Mouse (Mus musculus) adrenal gland, postnatal 4 days (tissue): Measurements from ENCODE around the gene Col19a1. TPM values are rescaled to one million over a fixed set of nuclear protein-coding genes. Genes with fewer than 3 reads are reported as not detected.

Experiments
- DNase-seq, 2 experiments: peaks; one replicate each; pipeline ENCODE4 v3.0.0; 2021 to 2022; ENCODE audit warnings: low spot score in 2 of 2, mixed read lengths in 2 of 2
- total RNA-seq, 2 experiments: library from RNA; stranded (reverse); gene quantifications; 2 replicates each; pipeline ENCODE4 v1.2.3; 2021

Gene Col19a1
- total RNA-seq, 2 experiments from 2014 or later: 0.34 to 0.53 TPM

DNA sequence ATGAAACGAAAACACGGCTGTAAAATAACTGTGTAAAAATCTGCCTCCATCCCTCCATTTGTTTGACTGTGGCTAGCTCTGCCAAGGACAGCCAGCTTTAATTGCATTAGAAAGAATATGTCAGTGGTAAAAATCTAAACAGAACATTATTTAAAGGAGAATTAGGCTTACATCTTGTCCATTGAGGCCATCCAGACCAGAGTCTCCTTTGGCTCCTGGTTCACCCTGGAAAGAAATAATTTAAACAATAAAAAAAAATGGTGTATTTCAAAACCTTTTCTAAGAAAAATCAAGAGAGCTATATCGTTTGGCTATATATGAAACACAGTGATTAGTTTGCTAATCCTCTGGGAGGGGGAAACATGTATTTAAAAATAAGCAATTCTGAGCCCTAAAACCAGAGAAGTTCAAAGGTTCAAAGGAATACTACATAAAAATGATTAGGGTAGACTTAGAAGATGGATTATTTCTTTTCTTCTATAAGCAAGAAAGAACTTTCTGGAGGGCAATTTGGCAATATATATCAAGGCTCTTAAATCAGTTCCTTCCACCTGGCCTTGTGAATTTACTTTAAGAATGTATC lies 125.9 kb downstream of the Col19a1 start:
- no peak for DNase-seq

DNA sequence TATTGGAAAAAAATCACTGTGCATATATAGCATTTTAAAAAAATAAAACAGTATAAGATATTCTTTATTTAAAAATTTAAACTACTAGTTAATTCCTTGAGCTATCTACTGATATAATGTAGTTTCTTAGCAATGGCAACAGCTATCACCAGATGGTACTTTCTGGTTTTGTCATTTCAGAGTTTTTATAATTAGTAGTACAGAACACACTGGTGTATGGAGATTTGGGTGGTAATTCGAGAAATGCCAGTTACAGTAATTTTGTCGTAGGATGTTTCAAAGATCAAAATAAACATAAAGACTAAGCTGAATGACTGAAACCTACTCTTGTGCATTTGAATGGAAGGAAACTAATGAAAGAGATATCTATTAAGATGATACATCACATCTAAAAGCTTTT lies 129.3 kb downstream of the Col19a1 start:
- DNase-seq: no peak

DNA sequence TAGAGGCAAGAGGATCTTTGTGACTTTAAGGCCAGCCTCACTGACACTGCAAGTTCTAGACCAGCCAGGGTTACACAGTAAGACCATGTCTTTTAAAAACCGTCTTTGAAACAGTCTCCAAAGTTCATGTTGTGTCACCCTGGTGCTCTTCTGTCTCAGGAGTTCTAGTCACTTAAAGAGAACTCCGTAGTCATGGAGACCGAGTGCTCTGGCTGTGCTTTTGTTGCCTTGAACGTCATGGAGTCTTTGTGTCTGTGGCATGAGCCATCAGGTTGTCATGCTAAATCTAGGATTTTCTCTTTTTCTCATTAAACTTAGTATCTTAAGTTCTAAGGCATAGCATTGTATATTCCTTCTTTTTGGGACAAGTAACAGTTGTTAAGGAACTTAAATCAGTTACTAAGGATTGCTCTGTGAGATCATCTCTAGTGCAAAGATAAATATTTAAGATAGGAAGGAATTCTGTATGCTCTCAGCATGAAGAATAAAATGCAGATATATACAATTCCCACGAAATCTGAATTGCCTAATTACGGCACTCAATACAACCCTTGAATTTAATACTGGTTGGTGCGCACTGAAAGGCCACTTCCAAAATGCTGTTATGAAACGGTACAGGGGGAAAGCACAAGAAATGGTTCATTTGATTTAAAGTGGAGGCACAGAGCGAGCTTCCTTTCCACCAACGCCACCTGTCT lies 134.6 kb downstream of the Col19a1 start:
- no peak for DNase-seq

DNA sequence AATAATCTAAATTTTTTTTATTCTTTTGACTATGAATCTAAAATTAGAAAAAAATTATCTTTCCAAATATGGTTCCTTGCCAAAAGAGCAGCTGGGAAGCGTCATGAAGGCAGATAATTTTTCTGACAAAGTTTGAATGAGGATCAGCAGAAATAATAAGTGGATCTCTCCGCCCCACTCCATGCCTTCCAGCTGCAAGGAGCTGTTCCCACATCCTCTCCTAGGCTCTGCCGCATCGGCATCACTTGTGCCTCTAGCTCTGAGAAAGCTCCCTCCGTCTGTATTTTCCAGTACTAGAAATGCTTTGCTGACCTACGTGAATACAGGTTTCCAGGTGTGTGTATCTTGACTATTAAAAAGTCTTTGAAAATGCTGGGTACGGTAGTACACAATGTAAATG lies 135.1 kb downstream of the Col19a1 start:
- DNase-seq: no peak

DNA sequence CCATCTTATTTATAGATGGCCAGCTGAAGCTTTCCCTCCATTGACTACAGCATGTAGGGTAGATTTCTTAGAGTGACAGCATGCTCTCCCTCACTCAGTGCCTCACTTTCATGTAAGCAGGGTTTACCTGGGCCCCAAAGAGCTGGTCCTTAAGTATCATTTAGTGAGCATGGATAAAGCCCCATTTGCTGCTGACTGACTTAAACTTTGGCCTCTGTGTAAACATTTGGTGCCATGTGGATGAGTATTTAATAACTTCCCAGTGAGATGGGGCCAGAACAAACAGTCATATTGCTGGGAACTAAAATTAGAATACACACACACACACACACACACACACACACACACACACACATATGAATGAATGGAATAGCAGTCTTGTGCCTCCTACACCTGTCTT lies 149.8 kb downstream of the Col19a1 start:
- DNase-seq: no peak

DNA sequence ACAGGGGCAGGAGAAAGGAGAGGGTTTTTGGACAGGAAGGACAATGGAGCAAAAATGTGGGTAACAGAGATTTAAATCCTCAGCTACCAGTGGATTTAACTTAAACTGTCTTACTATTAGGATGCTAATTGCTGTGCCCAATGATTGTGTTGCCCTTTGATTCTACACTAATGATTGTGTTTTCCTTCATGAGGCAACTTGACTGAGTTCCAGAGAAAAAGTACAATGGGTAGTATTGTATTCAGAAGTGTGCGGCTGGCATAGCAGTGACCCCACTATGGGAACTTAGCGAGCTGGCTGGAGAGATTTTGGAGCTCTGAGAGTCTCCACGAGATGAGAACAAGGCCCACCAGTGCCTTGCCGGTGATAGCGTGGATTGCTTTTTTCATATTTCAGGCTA lies 159.0 kb downstream of the Col19a1 start:
- no peak for DNase-seq

DNA sequence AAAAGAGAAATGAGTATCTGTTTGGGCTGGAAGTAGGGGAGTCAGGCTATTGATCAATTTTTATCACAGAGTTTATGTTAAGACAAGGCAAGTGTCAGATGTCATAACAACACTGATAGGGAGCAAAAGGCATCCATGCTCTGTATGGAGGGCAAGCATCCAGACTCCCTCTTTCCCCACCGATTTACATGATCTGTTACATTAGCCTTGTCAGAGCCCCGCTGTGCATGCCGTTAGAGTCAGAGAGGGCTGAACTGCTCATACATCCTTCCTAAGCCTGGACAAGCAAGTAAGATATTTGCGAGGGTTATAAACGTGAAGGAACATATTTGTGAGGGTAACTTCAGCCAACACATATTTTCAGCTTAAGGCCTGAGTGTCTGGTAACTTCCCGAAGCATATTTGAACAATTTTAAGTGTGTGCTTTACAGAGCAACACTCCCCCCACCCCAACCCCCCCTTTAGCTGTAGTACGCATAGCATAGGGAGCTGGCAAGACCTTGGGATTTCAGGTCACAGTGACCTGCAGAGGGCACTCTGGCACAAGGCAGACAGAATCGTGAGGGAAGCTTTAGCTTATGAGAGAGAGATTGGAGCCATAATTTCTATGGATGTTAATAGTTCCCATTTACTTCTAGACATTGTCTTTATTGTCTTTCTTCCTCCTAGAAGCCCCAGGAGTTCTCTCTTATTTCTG lies 209.0 kb downstream of the Col19a1 start:
- DNase-seq: no peak

DNA sequence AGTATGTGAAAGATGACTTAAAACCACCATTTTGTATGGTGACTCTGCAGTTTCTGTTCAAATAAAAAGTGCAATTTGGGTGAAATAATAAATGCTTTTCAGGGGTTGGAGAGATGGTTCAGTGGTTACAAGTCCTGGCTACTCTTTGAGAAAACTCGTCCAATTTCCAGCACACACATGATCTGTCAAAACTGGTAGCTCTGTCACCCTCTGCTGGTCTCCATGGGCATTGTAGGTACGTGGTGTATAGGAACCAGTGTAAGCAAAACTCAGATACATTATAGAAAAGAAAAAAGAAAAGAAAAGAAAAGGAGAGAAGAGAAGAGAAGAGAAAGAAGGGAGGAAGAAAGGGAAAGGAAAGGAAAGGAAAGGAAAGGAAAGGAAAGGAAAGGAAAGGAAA lies 212.4 kb downstream of the Col19a1 start:
- no peak for DNase-seq

DNA sequence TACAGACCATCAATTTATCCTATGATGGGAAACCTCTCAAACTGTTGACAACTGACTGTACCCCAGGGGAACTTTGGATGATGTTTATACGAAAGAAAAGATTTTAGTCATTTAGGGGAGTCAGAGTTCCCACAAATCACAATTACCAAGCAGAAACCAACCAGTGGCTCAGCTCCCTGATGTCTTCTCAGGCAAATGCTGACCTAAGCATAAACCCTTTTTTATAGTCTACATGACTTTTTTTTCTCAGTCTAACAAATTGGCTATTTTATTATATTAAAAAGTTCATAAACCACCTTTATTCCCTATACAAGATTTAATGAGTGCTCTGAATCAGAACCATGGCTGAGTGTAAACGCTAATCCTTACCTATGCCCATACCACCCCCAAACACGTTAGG lies 213.6 kb downstream of the Col19a1 start:
- no peak for DNase-seq

DNA sequence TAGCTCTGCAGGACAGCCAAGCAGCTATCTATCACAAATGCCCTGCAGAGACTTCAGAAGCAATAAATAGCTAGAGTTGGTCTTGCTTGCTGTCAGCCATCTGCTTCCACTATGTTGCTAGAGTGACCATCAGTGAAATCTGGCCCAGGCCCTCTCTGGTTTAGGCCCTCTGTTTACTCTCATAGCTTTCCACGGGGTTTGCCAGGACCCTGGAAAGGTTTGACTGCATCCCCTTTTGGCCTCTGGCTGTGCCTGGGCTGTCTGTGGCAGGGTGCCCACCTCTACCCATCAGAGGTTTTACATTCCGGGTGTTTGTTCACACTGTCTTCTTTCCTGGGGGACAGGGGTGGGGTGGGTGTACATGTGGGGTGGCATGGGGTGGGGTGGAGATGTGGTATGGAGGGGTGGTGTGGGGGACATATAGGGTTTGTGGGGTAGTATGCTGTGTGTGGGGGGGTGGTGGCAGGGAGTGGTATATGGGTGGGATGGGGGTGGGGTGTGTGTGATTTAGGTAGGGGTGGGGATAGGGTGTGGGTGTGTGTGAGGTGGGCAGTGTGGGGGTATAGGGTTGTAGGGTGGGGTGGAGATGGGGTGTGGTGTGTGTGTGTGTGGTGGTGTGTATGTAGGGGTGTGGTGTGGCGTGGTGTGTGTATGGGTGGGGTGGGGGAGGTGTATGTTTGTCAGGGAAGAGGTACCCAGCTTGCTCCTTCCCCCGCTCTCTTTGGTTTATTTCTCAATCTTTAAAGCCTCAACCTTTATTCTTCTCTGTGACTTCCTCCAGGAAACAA lies 214.6 kb downstream of the Col19a1 start:
- no peak for DNase-seq

DNA sequence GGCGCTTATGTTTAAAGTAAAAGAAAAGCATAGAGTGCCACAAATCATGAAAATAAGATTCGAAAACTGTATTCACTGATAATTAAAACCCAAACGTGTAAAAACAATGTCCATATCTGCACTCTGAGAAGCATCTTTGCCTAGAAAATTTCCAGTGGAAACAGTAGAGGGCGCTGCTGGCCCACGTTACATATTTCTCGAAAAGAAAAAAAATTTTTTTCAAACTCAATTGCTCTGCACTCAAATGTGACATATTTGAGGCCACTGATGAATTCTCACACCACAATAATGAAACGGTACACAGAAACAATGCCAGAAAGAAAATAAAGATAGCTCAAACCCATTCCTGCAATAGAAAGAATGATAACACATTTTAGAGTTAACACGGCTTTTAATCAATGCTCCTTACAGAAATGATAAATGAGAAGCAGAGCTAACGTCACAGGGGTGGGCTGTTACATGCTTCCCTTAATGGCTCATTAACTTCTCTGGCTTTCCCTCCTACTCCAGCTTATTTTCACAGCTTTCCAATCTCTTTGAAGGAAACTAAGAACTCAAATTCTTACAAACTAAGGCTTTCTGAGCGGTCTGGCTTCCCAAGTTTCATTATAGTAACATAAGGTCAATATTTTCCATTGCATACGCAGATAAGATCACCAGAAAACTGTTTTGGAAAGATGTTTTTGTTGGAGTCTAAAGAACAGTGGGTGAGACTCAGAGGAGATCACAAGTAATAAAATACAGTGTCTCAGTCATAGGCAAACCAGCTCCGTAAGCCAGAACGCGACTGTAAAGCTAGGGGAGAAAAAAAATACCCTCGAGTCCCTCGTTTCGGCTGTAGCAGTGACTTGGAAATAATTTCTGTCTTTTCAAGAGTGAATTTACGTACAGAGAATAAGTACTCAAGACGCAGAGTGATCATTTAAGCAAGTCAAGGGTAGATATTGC lies 219.4 kb downstream of the Col19a1 start:
- no peak for DNase-seq

DNA sequence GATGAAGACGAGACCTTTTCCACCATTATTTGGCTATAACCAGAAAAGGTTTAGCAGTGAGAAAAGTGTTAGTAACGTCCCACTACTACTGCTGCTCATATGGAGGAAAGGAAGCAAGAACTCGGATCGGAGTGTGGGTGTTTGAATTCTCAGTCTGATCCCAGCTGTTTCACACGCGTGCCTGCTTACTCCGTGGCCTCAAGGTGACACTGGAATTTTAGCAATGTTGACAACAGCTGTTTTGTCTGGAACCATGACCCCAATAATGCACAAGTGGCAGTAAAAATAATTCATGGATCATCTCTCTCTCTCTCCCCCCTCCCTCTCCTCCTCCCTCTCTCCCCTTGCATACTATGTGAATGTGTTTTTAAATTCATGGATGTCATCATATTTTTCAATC lies 222.5 kb downstream of the Col19a1 start:
- DNase-seq: no peak

DNA sequence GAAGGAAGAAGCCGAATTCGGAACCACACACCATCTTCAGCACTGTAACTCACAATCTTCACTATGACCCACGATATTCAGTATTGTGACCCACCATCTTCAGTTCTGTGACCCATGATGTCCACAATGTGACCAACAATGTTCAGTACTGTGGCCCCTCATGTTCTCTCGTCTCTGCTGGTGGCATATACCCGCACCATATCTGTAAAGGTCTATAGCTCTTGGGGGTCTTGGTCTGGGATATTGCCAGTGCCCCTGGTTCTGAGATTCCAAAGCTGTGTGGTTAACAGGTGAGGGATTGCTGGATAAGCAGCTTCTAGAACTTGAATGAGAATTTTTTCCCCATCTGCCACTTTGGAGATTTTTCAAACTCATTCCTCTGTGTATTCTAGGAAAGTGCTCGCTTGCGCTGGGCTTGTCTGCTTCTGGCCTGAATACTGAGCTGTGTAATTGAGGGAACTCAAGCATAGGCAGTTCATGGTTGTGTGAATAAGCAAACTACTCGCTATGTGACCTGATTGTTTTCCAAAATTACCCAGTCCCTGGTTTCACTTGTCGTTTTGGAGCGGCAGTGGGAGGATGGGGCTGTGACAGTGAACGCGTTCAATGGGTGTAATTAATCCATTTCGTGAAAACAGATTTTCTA lies 225.2 kb downstream of the Col19a1 start:
- DNase-seq: no peak

DNA sequence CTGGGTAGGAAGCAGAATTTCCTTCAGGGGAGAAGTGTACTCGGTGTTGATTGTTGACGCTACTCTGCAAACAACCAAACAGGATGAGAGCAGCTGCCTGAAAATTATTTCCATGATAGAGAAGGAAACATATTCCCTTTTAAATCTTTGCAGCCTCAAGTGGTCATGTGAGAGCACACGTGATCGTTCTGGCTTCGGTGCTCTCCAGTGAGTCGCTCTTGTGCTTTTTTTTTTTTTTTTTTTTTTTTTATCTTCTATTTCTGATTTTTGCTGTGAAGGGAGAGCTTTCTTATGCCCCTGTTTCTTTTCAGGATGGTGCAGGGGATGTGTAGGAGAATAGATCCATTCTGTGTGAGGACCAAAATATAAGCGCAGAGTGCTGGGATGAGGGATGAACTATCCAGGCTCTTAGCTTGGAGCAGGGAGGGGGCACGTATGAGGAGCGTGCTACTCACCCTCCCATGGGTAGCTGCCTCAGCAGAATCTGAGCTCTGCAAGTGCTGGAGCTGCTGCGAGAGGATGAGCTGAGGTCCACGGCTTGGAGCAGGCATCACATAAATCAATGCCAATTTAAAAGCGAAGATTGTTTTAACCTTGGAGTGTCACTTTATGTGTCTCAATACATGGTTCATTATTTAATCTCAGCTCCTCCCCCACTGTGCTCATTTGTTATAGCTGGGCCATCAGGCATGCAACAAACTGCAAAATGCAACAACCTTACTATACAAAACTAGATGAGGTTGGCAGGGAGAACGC lies 237.6 kb downstream of the Col19a1 start:
- no peak for DNase-seq

DNA sequence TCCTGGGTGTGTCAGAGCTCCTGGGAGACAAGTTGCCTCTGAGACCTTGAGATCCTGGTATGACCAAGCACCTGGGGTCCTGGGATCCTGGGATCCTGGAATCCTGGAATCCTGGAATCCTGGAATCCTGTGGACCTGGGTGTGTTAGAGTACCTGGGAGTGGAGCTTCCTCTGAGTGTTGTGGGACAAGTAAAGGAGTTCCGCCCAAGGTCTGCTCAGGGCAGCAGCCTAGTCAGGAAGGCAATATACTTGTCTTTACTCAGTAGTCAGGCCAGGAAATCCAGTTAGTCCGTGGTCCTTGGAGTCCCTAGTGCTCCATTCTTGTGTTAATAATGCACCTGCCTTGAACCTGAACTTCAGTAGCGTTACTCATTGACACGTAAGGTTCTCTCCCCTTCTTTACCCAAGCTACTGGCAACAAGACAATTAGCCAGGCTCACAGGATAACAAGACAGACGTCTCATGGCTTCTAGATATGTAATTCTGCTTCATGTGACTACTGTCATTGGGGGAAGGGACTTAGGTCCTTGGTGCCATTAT lies 239.6 kb downstream of the Col19a1 start:
- DNase-seq: no peak

DNA sequence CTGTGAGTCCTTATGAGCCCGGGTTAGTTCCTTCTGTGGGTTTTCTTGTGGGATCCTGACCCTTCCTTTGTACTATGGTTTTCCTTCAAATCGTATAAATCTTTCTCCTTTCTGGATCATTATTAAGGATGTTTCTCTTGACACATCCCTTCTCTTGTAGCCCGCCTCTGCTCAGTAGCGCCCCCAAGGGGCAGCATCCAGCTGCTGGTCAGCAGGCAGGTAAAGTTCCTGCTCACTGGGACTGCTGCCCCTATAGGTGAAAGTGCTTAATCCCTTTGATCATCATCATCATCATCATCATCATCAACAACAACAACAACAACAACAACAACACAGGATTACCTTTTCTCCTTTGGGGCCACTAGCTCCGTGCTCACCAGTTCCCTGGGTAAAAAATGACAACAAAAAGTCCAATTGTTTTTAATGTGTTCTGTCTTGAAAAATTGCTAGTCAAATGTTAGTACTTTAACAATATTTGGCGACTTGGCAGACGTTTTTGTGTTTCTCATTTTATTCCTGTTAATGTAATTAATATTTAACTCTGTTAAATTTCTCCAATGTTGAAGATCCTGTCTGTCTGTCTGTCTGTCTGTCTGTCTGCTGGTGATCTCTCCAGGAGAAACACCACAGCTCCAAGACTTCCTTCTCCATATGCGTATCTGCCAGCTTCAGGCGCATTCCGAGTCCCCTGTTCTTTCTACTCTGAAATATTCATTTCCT lies 249.6 kb downstream of the Col19a1 start:
- no peak for DNase-seq

DNA sequence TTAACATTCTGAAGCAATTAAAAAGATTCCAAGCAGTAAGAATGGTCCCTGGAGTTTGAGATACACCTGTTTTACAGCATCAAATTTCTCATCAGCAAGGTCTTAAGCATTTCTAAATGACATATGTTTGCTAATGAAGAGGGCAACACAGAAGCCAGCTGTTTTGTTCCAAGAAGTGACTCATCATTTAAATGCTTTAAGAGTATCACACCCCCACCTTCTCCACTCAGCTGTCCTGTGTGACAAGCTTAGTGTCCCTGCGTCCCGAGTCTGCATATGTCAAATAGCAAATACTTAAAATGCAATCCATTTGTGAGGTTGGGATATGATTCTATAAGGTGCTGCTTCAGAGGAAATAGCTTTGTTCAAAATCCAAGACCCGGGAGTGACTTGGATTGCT lies 251.2 kb downstream of the Col19a1 start:
- no peak for DNase-seq

DNA sequence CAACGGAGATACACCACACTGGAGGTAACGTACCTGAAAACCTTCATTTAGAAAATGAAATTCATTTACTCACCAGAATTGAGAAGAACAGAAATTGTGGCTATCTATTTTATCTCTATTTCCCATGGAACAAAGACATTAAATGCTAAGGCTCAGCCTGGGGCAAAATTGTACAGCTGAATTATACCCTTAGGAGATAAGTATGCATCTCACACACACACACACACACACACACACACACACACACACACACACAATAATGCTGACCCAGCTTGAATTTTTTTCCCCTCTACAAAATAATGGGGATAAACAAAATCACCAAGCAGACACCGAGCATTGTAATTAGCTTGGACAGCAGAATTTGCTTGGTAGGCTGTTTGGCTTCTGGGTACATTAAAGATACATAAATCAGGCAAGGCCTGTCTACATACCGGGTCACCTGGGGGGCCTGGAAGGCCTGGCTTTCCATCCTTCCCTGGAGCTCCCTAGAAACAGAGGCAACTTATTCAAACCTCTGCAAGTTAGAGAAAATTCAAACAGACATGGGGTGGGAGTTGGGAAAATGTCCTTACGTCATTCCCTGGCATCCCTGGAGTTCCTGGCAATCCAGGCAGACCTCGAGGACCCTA lies 270.2 kb downstream of the Col19a1 start:
- DNase-seq: no peak
